ENCODE assay signal across 10 mouse cellular contexts in genomic region chr5:116019371-116019770, GRCm38 (mm10). TPM values are rescaled to one million over a fixed set of nuclear protein-coding genes. Genes with fewer than 3 reads are reported as not detected.
DNase-seq lines count a peak whose midpoint lies in the region; ATAC-seq and TF ChIP-seq lines count a peak whose summit lies in the region.
"Had no signal": no experiment of that assay in that cellular context is flagged by ENCODE, and none has a peak within 500 bp of the region (broad histone marks: within the 10 kb centered on the region; RNA-seq: fewer than 3 reads in every experiment).

No protein-coding gene starts in this region.

- intact Hi-C loops in heart, postnatal 10 days (cut with DNase I), result loop anchor here (10.0 kb wide), 1 partner anchor 365 kb away; no protein-coding TSS in a partner anchor

- no peaks in the 10 kb centered on the region for H3K27me3 ChIP-seq in liver, adult 2 months (ENCODE audit: control insufficient read depth, insufficient read depth, low read length)
- no peaks in the 10 kb centered on the region for H3K27me3 ChIP-seq in kidney, embryonic 16.5 days (ENCODE audit: insufficient read depth, low read length)
- no peaks in the 10 kb centered on the region for H3K27me3 ChIP-seq in stomach, postnatal 0 days (ENCODE audit: control insufficient read depth, insufficient read depth, low read length)
- no peaks in the 10 kb centered on the region for H3K27me3 ChIP-seq in hindbrain, embryonic 16.5 days (replicated peaks; ENCODE audit: control insufficient read depth, insufficient read depth, low read length)
- H3K27me3 ChIP-seq: forebrain, embryonic 12.5 days had no signal

- peaks cover 8% of the 10 kb centered on the region; the same call in 1 of the 2 replicates for H3K79me2 ChIP-seq in liver, adult 2 months (ENCODE audit: control insufficient read depth, insufficient read depth, low read length)

- peak overlapping the region; percentile 30 for H3K27ac ChIP-seq in liver, adult 2 months (replicated peaks; ENCODE audit: insufficient read depth, low read depth, low read length)
- H3K27ac ChIP-seq in kidney, embryonic 16.5 days (ENCODE audit: low read length), result peak overlapping the region; percentile 25
- peak overlapping the region; percentile 56 for H3K27ac ChIP-seq in stomach, postnatal 0 days (replicated peaks)
- no peak overlapping the region for H3K27ac ChIP-seq in hindbrain, embryonic 16.5 days (ENCODE audit: low read depth, low read length)
- H3K27ac ChIP-seq: forebrain, embryonic 12.5 days; hindbrain, embryonic 14.5 days had no signal

- no peak for TF ChIP-seq EP300 in stomach, postnatal 0 days (optimal IDR thresholded peaks at IDR 0.05)

- no peak for TF ChIP-seq CTCF in liver, adult 2 months (IDR thresholded peaks at IDR 0.05; ENCODE audit: low read depth, low read length)
- no peak for TF ChIP-seq CTCF in stomach, postnatal 0 days (IDR thresholded peaks at IDR 0.05; ENCODE audit: low read depth)

- H3K36me3 ChIP-seq in liver, adult 2 months (ENCODE audit: control insufficient read depth, insufficient read depth, low read length), result peaks cover 31% of the 10 kb centered on the region
- peaks cover 74% of the 10 kb centered on the region for H3K36me3 ChIP-seq in kidney, embryonic 16.5 days (ENCODE audit: insufficient read depth, low read length)
- H3K36me3 ChIP-seq in stomach, postnatal 0 days (ENCODE audit: control insufficient read depth, insufficient read depth, low read length), result peaks cover 49% of the 10 kb centered on the region
- peaks cover 64% of the 10 kb centered on the region for H3K36me3 ChIP-seq in hindbrain, embryonic 16.5 days (ENCODE audit: control insufficient read depth, insufficient read depth, low read length)

- no peaks in the 10 kb centered on the region for H3K9me3 ChIP-seq in kidney, embryonic 16.5 days (ENCODE audit: low read length)
- no peaks in the 10 kb centered on the region for H3K9me3 ChIP-seq in stomach, postnatal 0 days (ENCODE audit: control insufficient read depth, low read length)
- no peaks in the 10 kb centered on the region for H3K9me3 ChIP-seq in hindbrain, embryonic 16.5 days (ENCODE audit: control insufficient read depth, low read length)
- H3K9me3 ChIP-seq: forebrain, embryonic 12.5 days had no signal

- no peak for ATAC-seq in kidney, embryonic 16.5 days (ENCODE audit: low FRiP score, low TSS enrichment)
- ATAC-seq in stomach, postnatal 0 days (ENCODE audit: low FRiP score, low TSS enrichment), result no peak
- no peak for ATAC-seq in hindbrain, embryonic 16.5 days

- no peak overlapping the region for H3K4me3 ChIP-seq in liver, adult 2 months (ENCODE audit: insufficient read depth, low read depth, low read length)
- no peak overlapping the region for H3K4me3 ChIP-seq in kidney, embryonic 16.5 days (ENCODE audit: low read length)
- H3K4me3 ChIP-seq in stomach, postnatal 0 days (ENCODE audit: low read depth, low read length), result no peak overlapping the region
- H3K4me3 ChIP-seq in hindbrain, embryonic 16.5 days (ENCODE audit: low read length), result no peak overlapping the region
- H3K4me3 ChIP-seq: forebrain, embryonic 12.5 days had no signal

- 12% methylated on average over 11 of the region's 11 CpGs for WGBS in liver, adult 2 months
- 23% methylated on average over 11 of the region's 11 CpGs for WGBS in kidney, embryonic 16.5 days
- WGBS in stomach, postnatal 0 days, result 55% methylated on average over 11 of the region's 11 CpGs
- 80% methylated on average over 11 of the region's 11 CpGs for WGBS in hindbrain, embryonic 16.5 days

- H3K4me2 ChIP-seq in kidney, embryonic 16.5 days (replicated peaks; ENCODE audit: low read depth, low read length), result no peak overlapping the region
- no peak overlapping the region for H3K4me2 ChIP-seq in stomach, postnatal 0 days (replicated peaks; ENCODE audit: low read depth)
- no peak overlapping the region for H3K4me2 ChIP-seq in hindbrain, embryonic 16.5 days (ENCODE audit: low read length)
- H3K4me2 ChIP-seq: forebrain, embryonic 12.5 days; hindbrain, embryonic 14.5 days had no signal

- no peak for TF ChIP-seq POLR2A in liver, adult 2 months (IDR thresholded peaks at IDR 0.05; ENCODE audit: extremely low read depth, insufficient read depth, low read length)

- DNase-seq in liver, adult 2 months (ENCODE audit: extremely low read depth, low read depth, low spot score), result peak; percentile 88
- no peak for DNase-seq in liver
- DNase-seq in heart, postnatal 10 days, result peak; percentile 84 to 89
- DNase-seq in stomach, postnatal 0 days (ENCODE audit: low spot score), result no peak
- DNase-seq in embryo, embryonic 10.5 days (ENCODE audit: low spot score), result no peak
- no peak for DNase-seq in spleen, adult 18-20 months

- no peak overlapping the region for H3K9ac ChIP-seq in liver, adult 2 months (ENCODE audit: low read depth, low read length)
- no peak overlapping the region for H3K9ac ChIP-seq in kidney, embryonic 16.5 days (replicated peaks; ENCODE audit: low read length)
- no peak overlapping the region for H3K9ac ChIP-seq in stomach, postnatal 0 days (ENCODE audit: low read length)
- H3K9ac ChIP-seq in hindbrain, embryonic 16.5 days (ENCODE audit: low read depth, low read length), result no peak overlapping the region
- H3K9ac ChIP-seq: forebrain, embryonic 12.5 days; hindbrain, embryonic 14.5 days had no signal

- peaks cover 37% of the 10 kb centered on the region for H3K4me1 ChIP-seq in liver, adult 2 months (ENCODE audit: control insufficient read depth, insufficient read depth, low read length)
- H3K4me1 ChIP-seq in kidney, embryonic 16.5 days (ENCODE audit: insufficient read depth, low read length), result peaks cover 36% of the 10 kb centered on the region
- peaks cover 2% of the 10 kb centered on the region; the same call in 1 of the 2 replicates for H3K4me1 ChIP-seq in stomach, postnatal 0 days (replicated peaks; ENCODE audit: control insufficient read depth, insufficient read depth)
- H3K4me1 ChIP-seq in hindbrain, embryonic 16.5 days (ENCODE audit: control insufficient read depth, insufficient read depth, low read depth, low read length), result peaks cover 11% of the 10 kb centered on the region

RNA-seq across cellular contexts. Expression of gene Prkab1, which starts 4.9 kb away (rescaled TPM):
- 13.6 and 20.2 TPM in 2 replicates for total RNA-seq in liver, adult 2 months (2014; rRNA removed)
- 36.9 and 48.5 TPM in 2 replicates for polyA plus RNA-seq in liver, adult 2 months (2012; rRNA removed)
- total RNA-seq in heart, postnatal 10 days (2021), result 10 to 100 TPM; 61.9 to 71.1 TPM
- polyA plus RNA-seq in kidney, embryonic 16.5 days (2015; fragmentation: Nextera tagmentation; extraction: Ambion mirVana), result 83.5 and 92.1 TPM in 2 replicates
- 56.6 and 65.0 TPM in 2 replicates for polyA plus RNA-seq in stomach, postnatal 0 days (2015; fragmentation: Nextera tagmentation; extraction: Ambion mirVana)
- polyA plus RNA-seq in hindbrain, embryonic 16.5 days (2015; fragmentation: Nextera tagmentation; extraction: Ambion mirVana), result 45.1 and 51.3 TPM in 2 replicates

Comparison
In these comparisons a context has a peak if more than half of its experiments do, and no peak if none do; other contexts are left out.
1. DNase-seq: peak in liver, adult 2 months (single experiment) and heart, postnatal 10 days (2 of 2); none in liver (single experiment), stomach, postnatal 0 days (single experiment), embryo, embryonic 10.5 days (single experiment) and spleen, adult 18-20 months (0 of 2).